Mouse (Mus musculus): ENCODE results near the gene Magoh. TPM values are rescaled to one million over a fixed set of nuclear protein-coding genes. Genes with fewer than 3 reads are reported as not detected.
A peak's percentile ranks its signal among the peaks of the same experiment; 100 is the strongest.

Magoh gene
- polyA plus RNA-seq, 1 experiment from 2014 or later = 130 TPM

DNA sequence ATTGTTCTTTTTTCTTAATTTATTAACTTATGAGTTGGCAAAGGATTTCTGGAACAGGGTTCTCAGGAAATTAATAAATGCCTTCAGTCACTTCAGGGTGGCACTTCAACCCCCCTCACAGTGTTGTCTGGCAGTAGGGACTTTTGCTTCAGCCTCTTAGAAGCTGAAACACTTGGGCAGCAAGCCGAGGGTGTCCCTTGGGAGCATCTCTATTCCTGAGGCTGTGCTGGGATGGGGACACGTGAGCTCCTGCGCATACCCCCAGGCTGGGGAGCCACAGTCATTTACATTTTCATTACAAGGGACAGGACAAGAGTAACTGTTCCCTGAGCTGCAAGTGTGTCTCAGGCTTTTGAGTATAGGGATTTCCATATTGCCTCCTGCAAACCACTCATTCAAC lies 41.6 kb upstream of the Magoh start:
- H3K4me3 ChIP-seq (replicated peaks; ENCODE audit: low read depth, low read length) = no peak overlapping the region
- peak overlapping the region; percentile 92 for H3K27ac ChIP-seq (replicated peaks; ENCODE audit: low read depth, low read length)
- no peaks in the 10 kb centered on the region for H3K9me3 ChIP-seq (ENCODE audit: control insufficient read depth, low read length)
- no peaks in the 10 kb centered on the region for H3K27me3 ChIP-seq (ENCODE audit: control insufficient read depth, insufficient read depth, low read length)
- DNase-seq = peak; percentile 71
- ATAC-seq (ENCODE audit: low FRiP score, low TSS enrichment) = no peak
- no peak overlapping the region; the same call in 1 of the 2 replicates for H3K9ac ChIP-seq (replicated peaks; ENCODE audit: low read length)
- H3K4me2 ChIP-seq (ENCODE audit: low read length) = peak overlapping the region; percentile 8; the same call in 1 of the 2 replicates
- H3K36me3 ChIP-seq (ENCODE audit: control insufficient read depth, insufficient read depth, low read length) = peaks cover 16% of the 10 kb centered on the region
- H3K4me1 ChIP-seq (ENCODE audit: control insufficient read depth, insufficient read depth, low read length) = peaks cover 62% of the 10 kb centered on the region
- WGBS = 36% methylated on average over 3 of the region's 3 CpGs

DNA sequence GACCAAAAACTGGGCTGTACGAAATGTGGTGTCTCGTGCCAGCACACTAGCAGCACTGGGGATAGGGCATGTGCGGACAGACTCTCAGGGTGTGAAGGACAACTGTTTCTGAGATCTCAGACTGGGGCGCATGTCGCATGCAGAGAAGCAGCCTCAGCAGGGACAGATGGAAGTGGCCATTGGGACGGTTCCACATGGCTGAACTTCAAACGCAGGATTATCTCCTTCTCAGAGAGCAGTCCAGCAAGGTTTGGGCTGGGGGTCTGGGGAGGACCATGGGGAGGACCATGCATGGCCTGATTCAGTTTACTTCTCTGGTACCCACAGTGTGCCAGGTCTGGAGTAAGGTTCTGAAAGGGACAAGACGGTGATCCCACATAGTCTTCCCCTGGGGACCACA lies 35.9 kb upstream of the Magoh start:
- Histone ChIP-seq H3K27ac (replicated peaks; ENCODE audit: low read depth, low read length) (0 out of 2 replicates have a peak overlapping the region, but pooled peaks have one; percentile 3), H3K4me3 (replicated peaks; ENCODE audit: low read depth, low read length) (no peak overlapping the region), H3K36me3 (ENCODE audit: control insufficient read depth, insufficient read depth, low read length) (peaks cover 43% of the 10 kb centered on the region), H3K27me3 (ENCODE audit: control insufficient read depth, insufficient read depth, low read length) (peaks cover 11% of the 10 kb centered on the region; the same call in 1 of the 2 replicates), H3K9me3 (ENCODE audit: control insufficient read depth, low read length) (no peaks in the 10 kb centered on the region), H3K9ac (replicated peaks; ENCODE audit: low read length) (no peak overlapping the region), H3K4me2 (ENCODE audit: low read length) (no peak overlapping the region), H3K4me1 (ENCODE audit: control insufficient read depth, insufficient read depth, low read length) (peaks cover 5% of the 10 kb centered on the region)
- WGBS = 29% methylated on average over 8 of the region's 8 CpGs
- DNase-seq (no peak), ATAC-seq (ENCODE audit: low FRiP score, low TSS enrichment) (no peak)

DNA sequence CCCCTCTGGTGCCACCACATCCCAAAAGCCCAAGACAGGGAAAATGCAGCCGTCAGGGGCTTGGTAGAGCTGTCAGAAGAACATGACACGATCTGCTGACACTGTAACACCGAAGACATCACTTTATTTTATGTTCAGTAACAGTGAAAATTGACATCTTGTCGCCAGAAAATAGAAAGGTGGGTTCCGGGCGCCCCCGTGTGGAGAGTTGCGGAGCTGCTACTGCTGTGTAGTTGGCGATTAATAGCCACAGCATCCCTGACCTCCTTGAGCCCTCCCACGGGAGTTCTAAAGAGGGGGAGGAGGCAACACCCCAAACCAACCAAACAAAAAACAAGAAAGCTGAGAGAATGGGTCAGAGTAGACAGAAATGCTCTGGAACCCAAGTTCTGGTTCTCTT lies 34.6 kb upstream of the Magoh start:
- 0 out of 2 replicates have a peak, but pooled peaks have one; percentile 15 for ATAC-seq (ENCODE audit: low FRiP score, low TSS enrichment)
- peak; percentile 88 for DNase-seq
- Histone ChIP-seq H3K4me3 (replicated peaks; ENCODE audit: low read depth, low read length) (no peak overlapping the region), H3K9me3 (ENCODE audit: control insufficient read depth, low read length) (no peaks in the 10 kb centered on the region), H3K27me3 (ENCODE audit: control insufficient read depth, insufficient read depth, low read length) (peaks cover 11% of the 10 kb centered on the region; the same call in 1 of the 2 replicates), H3K36me3 (ENCODE audit: control insufficient read depth, insufficient read depth, low read length) (peaks cover 50% of the 10 kb centered on the region), H3K9ac (replicated peaks; ENCODE audit: low read length) (no peak overlapping the region), H3K4me2 (ENCODE audit: low read length) (no peak overlapping the region), H3K27ac (replicated peaks; ENCODE audit: low read depth, low read length) (peak overlapping the region; percentile 15; the same call in 1 of the 2 replicates), H3K4me1 (ENCODE audit: control insufficient read depth, insufficient read depth, low read length) (no peaks in the 10 kb centered on the region)
- 2% methylated on average over 10 of the region's 10 CpGs for WGBS

DNA sequence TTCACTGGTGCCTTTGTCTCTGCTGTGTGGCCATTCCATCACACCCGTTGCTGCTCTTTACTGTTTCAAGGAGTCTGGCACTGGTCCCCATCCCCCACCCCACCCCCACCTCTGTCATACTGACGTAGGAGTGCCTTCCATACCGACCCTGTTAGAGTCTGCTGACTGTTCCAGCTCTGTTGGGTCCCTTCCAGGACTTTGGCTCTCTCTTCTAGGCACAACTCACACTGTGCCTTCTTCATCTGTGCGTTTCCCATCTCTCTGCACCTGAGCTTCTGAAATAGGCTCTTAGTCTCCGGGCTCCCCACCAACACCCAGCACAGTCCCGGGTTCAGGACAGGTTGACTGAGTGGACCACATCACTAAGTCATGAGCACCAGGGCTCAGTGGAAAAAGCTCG lies 32.8 kb upstream of the Magoh start:
- no peak overlapping the region for H3K9ac ChIP-seq (replicated peaks; ENCODE audit: low read length)
- no peaks in the 10 kb centered on the region for H3K9me3 ChIP-seq (ENCODE audit: control insufficient read depth, low read length)
- ATAC-seq (ENCODE audit: low FRiP score, low TSS enrichment) (no peak), DNase-seq (no peak)
- H3K27ac ChIP-seq (replicated peaks; ENCODE audit: low read depth, low read length) = no peak overlapping the region
- H3K4me3 ChIP-seq (replicated peaks; ENCODE audit: low read depth, low read length) = no peak overlapping the region
- H3K36me3 ChIP-seq (ENCODE audit: control insufficient read depth, insufficient read depth, low read length) = peaks cover 68% of the 10 kb centered on the region
- H3K4me2 ChIP-seq (ENCODE audit: low read length) = no peak overlapping the region
- peaks cover 11% of the 10 kb centered on the region; the same call in 1 of the 2 replicates for H3K27me3 ChIP-seq (ENCODE audit: control insufficient read depth, insufficient read depth, low read length)
- 66% methylated on average over 7 of the region's 7 CpGs for WGBS
- no peaks in the 10 kb centered on the region for H3K4me1 ChIP-seq (ENCODE audit: control insufficient read depth, insufficient read depth, low read length)

DNA sequence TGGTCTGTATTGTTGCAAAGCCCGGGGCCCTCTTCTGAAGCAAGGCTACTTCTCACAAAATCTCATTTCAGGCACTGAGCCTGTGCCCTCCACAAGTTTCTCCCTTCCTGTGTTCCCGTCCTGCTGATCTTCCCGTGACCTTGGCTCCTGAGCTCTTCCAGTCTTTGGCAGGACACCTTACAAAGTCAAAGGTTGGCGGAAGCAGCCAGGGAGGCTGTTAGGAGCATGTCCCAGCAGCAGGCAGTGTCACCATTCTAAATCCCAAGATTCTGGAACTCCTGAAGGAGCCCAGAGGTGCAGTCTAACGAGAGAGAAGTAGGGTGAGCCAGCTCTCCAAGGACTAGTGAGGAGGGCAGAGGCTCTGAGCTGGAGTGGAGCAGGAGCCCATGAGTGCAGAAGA lies 31.0 kb upstream of the Magoh start:
- Histone ChIP-seq H3K9me3 (ENCODE audit: control insufficient read depth, low read length) (no peaks in the 10 kb centered on the region), H3K4me3 (replicated peaks; ENCODE audit: low read depth, low read length) (no peak overlapping the region), H3K4me1 (ENCODE audit: control insufficient read depth, insufficient read depth, low read length) (no peaks in the 10 kb centered on the region), H3K9ac (replicated peaks; ENCODE audit: low read length) (no peak overlapping the region), H3K27me3 (ENCODE audit: control insufficient read depth, insufficient read depth, low read length) (peaks cover 11% of the 10 kb centered on the region; the same call in 1 of the 2 replicates), H3K27ac (replicated peaks; ENCODE audit: low read depth, low read length) (no peak overlapping the region), H3K36me3 (ENCODE audit: control insufficient read depth, insufficient read depth, low read length) (peaks cover 80% of the 10 kb centered on the region), H3K4me2 (ENCODE audit: low read length) (no peak overlapping the region)
- DNase-seq (no peak), ATAC-seq (ENCODE audit: low FRiP score, low TSS enrichment) (no peak)
- WGBS = 92% methylated on average over 5 of the region's 5 CpGs

DNA sequence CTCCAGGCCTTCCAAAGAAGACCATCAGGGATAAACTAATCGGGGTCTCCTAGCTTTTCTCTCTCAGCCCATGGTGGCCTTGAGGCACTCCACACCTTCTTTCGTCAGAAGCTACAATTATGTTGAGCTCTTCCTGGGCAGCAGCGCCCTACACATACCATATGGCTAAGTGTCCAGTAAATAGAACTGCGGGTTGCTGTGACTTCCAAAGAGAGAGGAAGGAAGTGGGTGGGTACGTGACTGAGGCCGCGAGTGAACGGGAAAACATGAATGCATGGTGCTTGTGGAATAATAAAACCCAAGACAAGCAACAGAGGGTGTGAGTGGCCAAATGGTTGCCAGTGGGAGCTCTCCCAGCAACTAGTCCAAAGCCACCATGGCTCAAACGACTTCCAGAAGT lies 29.9 kb upstream of the Magoh start:
- Histone ChIP-seq H3K4me1 (ENCODE audit: control insufficient read depth, insufficient read depth, low read length) (no peaks in the 10 kb centered on the region), H3K27ac (replicated peaks; ENCODE audit: low read depth, low read length) (no peak overlapping the region), H3K9me3 (ENCODE audit: control insufficient read depth, low read length) (no peaks in the 10 kb centered on the region), H3K36me3 (ENCODE audit: control insufficient read depth, insufficient read depth, low read length) (peaks cover 86% of the 10 kb centered on the region), H3K9ac (replicated peaks; ENCODE audit: low read length) (no peak overlapping the region), H3K4me3 (replicated peaks; ENCODE audit: low read depth, low read length) (no peak overlapping the region), H3K27me3 (ENCODE audit: control insufficient read depth, insufficient read depth, low read length) (peaks cover 11% of the 10 kb centered on the region; the same call in 1 of the 2 replicates), H3K4me2 (ENCODE audit: low read length) (no peak overlapping the region)
- DNase-seq (no peak), ATAC-seq (ENCODE audit: low FRiP score, low TSS enrichment) (no peak)
- WGBS = 89% methylated on average over 9 of the region's 9 CpGs

DNA sequence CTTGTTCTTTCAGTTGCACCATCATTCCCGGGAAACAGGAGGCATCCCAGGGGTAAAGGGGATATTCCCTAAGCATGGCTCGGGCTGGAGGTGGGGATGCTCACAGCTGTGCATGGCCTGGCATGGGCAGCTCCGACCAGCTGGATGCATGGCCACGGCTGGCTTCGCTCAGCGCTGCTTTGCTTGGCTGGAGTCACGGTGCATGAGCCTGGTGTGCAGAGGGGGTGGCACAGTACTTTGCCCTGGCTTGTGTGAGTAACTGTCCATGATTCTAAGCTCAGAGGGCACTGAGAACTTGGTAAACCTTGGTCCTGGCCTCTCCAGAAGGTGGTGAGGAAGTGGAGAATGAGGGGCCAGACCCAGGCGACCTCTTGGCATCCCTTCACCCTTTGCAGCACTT lies 29.5 kb upstream of the Magoh start:
- no peak overlapping the region for H3K9ac ChIP-seq (replicated peaks; ENCODE audit: low read length)
- no peak for DNase-seq

DNA sequence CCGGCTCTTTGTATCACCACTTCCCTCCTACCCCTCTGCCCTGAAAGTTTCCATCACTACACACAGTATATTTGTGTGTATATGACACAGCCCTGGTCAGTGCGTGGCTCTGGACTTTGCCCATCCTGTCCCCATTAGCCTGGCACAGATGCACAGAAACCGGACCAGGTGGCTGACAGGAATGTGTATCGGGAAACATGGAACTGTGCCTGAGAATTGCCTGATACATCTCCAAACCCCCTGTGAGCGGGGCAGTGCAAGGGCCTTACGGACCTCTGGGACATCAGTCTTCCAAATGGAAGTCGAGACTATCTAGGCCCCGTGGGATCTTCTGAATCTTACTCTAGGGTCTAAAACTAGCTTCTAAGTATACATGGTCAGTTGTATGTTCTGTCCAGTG lies 26.2 kb upstream of the Magoh start:
- no peak overlapping the region for H3K4me2 ChIP-seq (ENCODE audit: low read length)

More for the DNA sequence above, 29.5 kb upstream of the Magoh start:
- Histone ChIP-seq H3K4me3 (replicated peaks; ENCODE audit: low read depth, low read length) (no peak overlapping the region), H3K4me1 (ENCODE audit: control insufficient read depth, insufficient read depth, low read length) (no peaks in the 10 kb centered on the region), H3K27me3 (ENCODE audit: control insufficient read depth, insufficient read depth, low read length) (peaks cover 10% of the 10 kb centered on the region; the same call in 1 of the 2 replicates), H3K36me3 (ENCODE audit: control insufficient read depth, insufficient read depth, low read length) (peaks cover 91% of the 10 kb centered on the region), H3K27ac (replicated peaks; ENCODE audit: low read depth, low read length) (no peak overlapping the region), H3K9me3 (ENCODE audit: control insufficient read depth, low read length) (no peaks in the 10 kb centered on the region), H3K4me2 (ENCODE audit: low read length) (no peak overlapping the region)
- no peak for ATAC-seq (ENCODE audit: low FRiP score, low TSS enrichment)
- WGBS = 90% methylated on average over 8 of the region's 8 CpGs

DNA sequence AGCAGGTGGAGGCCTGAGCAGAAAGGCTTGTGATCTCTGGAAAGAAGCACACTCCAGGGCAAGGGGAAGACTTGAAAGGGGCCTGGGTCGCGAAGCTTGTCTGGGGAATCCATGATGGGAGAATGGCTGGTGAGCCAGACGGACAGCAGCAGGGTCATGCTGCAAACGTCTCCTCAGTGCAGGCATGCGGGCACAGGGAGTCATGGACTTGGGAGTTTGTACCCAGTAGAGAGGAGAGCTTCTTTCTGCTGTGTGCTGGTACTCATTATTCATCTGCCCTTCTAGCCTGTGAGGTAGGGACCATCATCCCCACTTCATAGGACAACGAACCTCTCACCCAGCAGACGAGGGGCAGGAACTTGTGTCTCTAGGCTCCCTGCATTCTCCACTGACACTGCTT lies 25.7 kb upstream of the Magoh start:
- WGBS = 87% methylated on average over 7 of the region's 7 CpGs

More for the DNA sequence above, 26.2 kb upstream of the Magoh start:
- Histone ChIP-seq H3K4me1 (ENCODE audit: control insufficient read depth, insufficient read depth, low read length) (no peaks in the 10 kb centered on the region), H3K9ac (replicated peaks; ENCODE audit: low read length) (no peak overlapping the region), H3K27me3 (ENCODE audit: control insufficient read depth, insufficient read depth, low read length) (no peaks in the 10 kb centered on the region), H3K9me3 (ENCODE audit: control insufficient read depth, low read length) (no peaks in the 10 kb centered on the region), H3K36me3 (ENCODE audit: control insufficient read depth, insufficient read depth, low read length) (peaks cover 99% of the 10 kb centered on the region), H3K4me3 (replicated peaks; ENCODE audit: low read depth, low read length) (no peak overlapping the region), H3K27ac (replicated peaks; ENCODE audit: low read depth, low read length) (no peak overlapping the region)
- ATAC-seq (ENCODE audit: low FRiP score, low TSS enrichment) = no peak
- DNase-seq = no peak
- WGBS = 95% methylated on average over 8 of the region's 8 CpGs

More for the DNA sequence above, 25.7 kb upstream of the Magoh start:
- Histone ChIP-seq H3K4me1 (ENCODE audit: control insufficient read depth, insufficient read depth, low read length) (no peaks in the 10 kb centered on the region), H3K4me2 (ENCODE audit: low read length) (no peak overlapping the region), H3K9me3 (ENCODE audit: control insufficient read depth, low read length) (no peaks in the 10 kb centered on the region), H3K27ac (replicated peaks; ENCODE audit: low read depth, low read length) (no peak overlapping the region), H3K27me3 (ENCODE audit: control insufficient read depth, insufficient read depth, low read length) (no peaks in the 10 kb centered on the region), H3K4me3 (replicated peaks; ENCODE audit: low read depth, low read length) (no peak overlapping the region), H3K36me3 (ENCODE audit: control insufficient read depth, insufficient read depth, low read length) (peaks cover 99% of the 10 kb centered on the region), H3K9ac (replicated peaks; ENCODE audit: low read length) (no peak overlapping the region)
- ATAC-seq (ENCODE audit: low FRiP score, low TSS enrichment) (no peak), DNase-seq (no peak)
